Mouse (Mus musculus): Measurements from ENCODE around the gene Gm10382. TPM values are rescaled to one million over a fixed set of nuclear protein-coding genes. Genes with fewer than 3 reads are reported as not detected.
A peak's percentile ranks its signal among the peaks of the same experiment; 100 is the strongest.
"Not testable (repeated sequence)": the region's sequence is repeated elsewhere in the genome, so short reads cannot be mapped to it uniquely, and the experiment has no call there.

Gene Gm10382
- polyA plus RNA-seq, 1 experiment from 2014 or later = 0.86 TPM

DNA sequence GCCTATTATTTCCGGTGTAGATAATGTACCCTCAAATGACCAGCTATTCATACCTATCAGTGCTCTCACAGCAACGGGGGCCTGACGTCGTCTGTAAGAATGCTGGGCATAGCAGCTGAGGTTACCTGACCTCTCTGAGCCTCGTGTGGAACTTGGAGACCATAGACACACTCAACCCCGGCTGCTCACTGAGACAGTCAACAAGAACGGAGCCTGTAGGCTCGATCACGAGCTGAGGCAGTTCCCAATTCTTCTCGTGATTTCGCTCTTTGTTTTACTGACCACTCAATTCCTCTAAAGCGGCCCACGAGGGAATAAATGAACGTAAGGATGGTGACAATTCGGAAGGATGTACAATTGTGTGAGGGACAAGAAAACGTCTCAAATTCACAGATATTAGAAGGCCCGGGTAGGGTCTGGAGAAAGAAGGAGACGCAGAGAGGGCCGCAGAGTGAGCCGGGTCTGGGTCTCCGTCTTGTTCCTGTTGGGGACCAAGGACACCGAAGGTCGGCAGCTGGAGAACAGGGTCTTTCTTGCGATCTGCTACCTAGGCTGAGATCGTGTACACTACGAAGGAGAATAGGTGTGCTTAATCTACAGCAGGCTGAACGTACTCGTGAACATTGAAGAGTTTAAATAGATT, 15.9 kb downstream of the Gm10382 start:
- peaks cover 8% of the 10 kb centered on the region; the same call in 1 of the 2 replicates for H3K27me3 ChIP-seq (ENCODE audit: insufficient read depth, poor library complexity, severe bottlenecking)
- peak overlapping the region; percentile 90 for H3K27ac ChIP-seq
- WGBS = under 1% methylated on average over 28 of the region's 28 CpGs

GRCm38 (mm10) chr5:125405546-125406248, 16.6 kb downstream of the Gm10382 start:
- Histone ChIP-seq H3K27me3 (ENCODE audit: insufficient read depth, poor library complexity, severe bottlenecking) (peaks cover 8% of the 10 kb centered on the region; the same call in 1 of the 2 replicates), H3K4me1 (replicated peaks) (peaks cover 40% of the 10 kb centered on the region), H3K9me3 (no peaks in the 10 kb centered on the region), H3K27ac (peak overlapping the region; percentile 90), H3K36me3 (no peaks in the 10 kb centered on the region), H3K4me3 (peak overlapping the region; percentile 73)
- DNase-seq (ENCODE audit: low spot score) = peak; percentile 90
- under 1% methylated on average over 31 of the region's 31 CpGs for WGBS

More for the DNA sequence above, 15.9 kb downstream of the Gm10382 start:
- Histone ChIP-seq H3K9me3 (no peaks in the 10 kb centered on the region), H3K4me3 (peak overlapping the region; percentile 73), H3K36me3 (no peaks in the 10 kb centered on the region), H3K4me1 (replicated peaks) (peaks cover 34% of the 10 kb centered on the region)
- DNase-seq (ENCODE audit: low spot score) = peak; percentile 83

DNA sequence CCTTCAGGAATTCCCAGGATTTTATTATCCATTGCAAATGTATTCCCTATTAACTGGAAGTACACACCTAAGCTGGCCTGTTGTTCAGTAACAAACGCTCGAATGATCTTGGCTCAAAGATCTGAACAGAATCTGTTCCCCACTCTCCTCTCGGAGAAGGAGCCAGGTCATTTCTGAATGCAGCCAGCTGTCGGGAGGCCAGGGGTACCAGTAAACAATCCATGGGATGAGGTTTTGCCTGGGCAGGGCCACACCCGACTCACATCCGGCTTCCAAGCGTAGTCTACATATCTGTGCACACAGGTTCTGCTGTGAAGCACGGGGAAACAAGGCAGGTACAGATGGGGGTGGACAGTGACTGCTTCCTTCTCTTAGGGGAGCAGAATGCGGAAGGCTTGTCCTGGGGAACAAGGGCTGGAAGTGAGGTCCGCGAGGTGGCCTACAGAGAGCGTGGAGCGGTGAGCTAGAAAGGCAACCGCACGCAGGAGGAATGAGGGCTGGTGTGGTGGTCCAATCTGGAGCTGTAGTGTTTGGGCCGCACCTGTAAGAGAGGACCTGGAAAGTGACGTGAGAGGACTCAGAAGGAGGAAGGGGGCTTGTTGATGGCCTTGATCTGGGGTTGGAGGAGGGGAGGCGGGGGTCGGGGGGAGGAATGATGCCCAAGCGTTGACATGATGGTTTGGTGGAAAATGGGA, 17.3 kb downstream of the Gm10382 start:
- H3K9me3 ChIP-seq = no peaks in the 10 kb centered on the region
- H3K4me1 ChIP-seq (replicated peaks) = peaks cover 40% of the 10 kb centered on the region
- no peaks in the 10 kb centered on the region for H3K36me3 ChIP-seq
- peaks cover 8% of the 10 kb centered on the region; the same call in 1 of the 2 replicates for H3K27me3 ChIP-seq (ENCODE audit: insufficient read depth, poor library complexity, severe bottlenecking)
- H3K4me3 ChIP-seq = peak overlapping the region; percentile 73
- peak; percentile 73 for DNase-seq (ENCODE audit: low spot score)
- peak overlapping the region; percentile 87 for H3K27ac ChIP-seq
- 2% methylated on average over 20 of the region's 20 CpGs for whole genome bisulfite sequencing

- Histone ChIP-seq H3K9me3 (no peaks in the 10 kb centered on the region), H3K4me1 (replicated peaks) (peaks cover 40% of the 10 kb centered on the region), H3K36me3 (no peaks in the 10 kb centered on the region; the same call in 1 of the 2 replicates), H3K27me3 (ENCODE audit: insufficient read depth, poor library complexity, severe bottlenecking) (peaks cover 8% of the 10 kb centered on the region; the same call in 1 of the 2 replicates), H3K27ac (peak overlapping the region; percentile 87; the same call in 1 of the 2 replicates), H3K4me3 (peak overlapping the region; percentile 73)
- no peak for DNase-seq (ENCODE audit: low spot score)
- 60% methylated on average over 13 of the region's 13 CpGs for WGBS
Measured at GRCm38 (mm10) chr5:125407020-125407830, 18.1 kb downstream of the Gm10382 start.

DNA sequence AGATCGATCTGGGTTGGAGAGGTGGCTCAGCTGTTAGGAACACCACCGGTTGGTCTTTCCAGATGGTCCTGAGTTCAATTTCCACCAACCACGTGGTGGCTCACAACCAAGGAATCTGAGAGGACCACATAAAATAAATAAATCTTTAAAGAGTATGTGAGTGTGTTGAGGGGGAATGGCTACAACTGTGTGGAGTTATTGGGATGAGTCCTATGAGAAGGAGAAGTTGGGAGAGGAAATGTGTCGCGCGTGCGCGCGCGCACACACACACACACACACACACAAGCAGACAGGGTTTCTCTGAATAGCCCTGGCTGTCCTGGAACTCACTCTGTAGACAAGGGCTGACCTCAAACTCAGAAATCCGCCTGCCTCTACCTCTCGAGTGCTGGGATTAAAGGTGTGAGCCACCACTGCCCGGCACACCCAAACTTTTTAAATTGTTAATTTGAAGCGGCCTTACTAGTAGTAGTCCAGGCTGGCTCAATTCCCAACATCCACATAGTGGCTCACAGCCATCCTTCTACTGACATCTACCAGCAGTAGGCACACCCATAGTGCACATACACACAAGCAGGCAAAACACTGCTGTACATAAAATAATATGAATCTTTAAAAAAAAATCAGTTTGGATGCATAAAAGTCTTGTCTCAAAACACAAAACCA, 18.9 kb downstream of the Gm10382 start:
- Histone ChIP-seq H3K4me1 (replicated peaks) (peaks cover 36% of the 10 kb centered on the region), H3K36me3 (peaks cover 6% of the 10 kb centered on the region), H3K4me3 (peak overlapping the region; percentile 50), H3K27ac (no peak overlapping the region), H3K9me3 (no peaks in the 10 kb centered on the region), H3K27me3 (ENCODE audit: insufficient read depth, poor library complexity, severe bottlenecking) (peaks cover 1% of the 10 kb centered on the region; the same call in 1 of the 2 replicates)
- 61% methylated on average over 14 of the region's 14 CpGs for WGBS
- no peak for DNase-seq (ENCODE audit: low spot score)

- Histone ChIP-seq H3K27ac (peak overlapping the region; percentile 77), H3K36me3 (peaks cover 14% of the 10 kb centered on the region), H3K4me1 (replicated peaks) (peaks cover 30% of the 10 kb centered on the region), H3K4me3 (peak overlapping the region; percentile 50), H3K9me3 (no peaks in the 10 kb centered on the region), H3K27me3 (ENCODE audit: insufficient read depth, poor library complexity, severe bottlenecking) (no peaks in the 10 kb centered on the region)
- under 1% methylated on average over 13 of the region's 13 CpGs for WGBS
- DNase-seq (ENCODE audit: low spot score) = peak; percentile 90
Measured at GRCm38 (mm10) chr5:125408842-125409241, 19.7 kb downstream of the Gm10382 start.

- 5% methylated on average over 20 of the region's 20 CpGs for WGBS
- H3K9me3 ChIP-seq = no peaks in the 10 kb centered on the region
- peak; percentile 72 for DNase-seq (ENCODE audit: low spot score)
- H3K27ac ChIP-seq = peak overlapping the region; percentile 77
- H3K4me3 ChIP-seq = peak overlapping the region; percentile 50
- no peaks in the 10 kb centered on the region for H3K27me3 ChIP-seq (ENCODE audit: insufficient read depth, poor library complexity, severe bottlenecking)
- peaks cover 21% of the 10 kb centered on the region for H3K36me3 ChIP-seq
- H3K4me1 ChIP-seq (replicated peaks) = peaks cover 29% of the 10 kb centered on the region
Measured at GRCm38 (mm10) chr5:125409348-125410090, 20.4 kb downstream of the Gm10382 start.

DNA sequence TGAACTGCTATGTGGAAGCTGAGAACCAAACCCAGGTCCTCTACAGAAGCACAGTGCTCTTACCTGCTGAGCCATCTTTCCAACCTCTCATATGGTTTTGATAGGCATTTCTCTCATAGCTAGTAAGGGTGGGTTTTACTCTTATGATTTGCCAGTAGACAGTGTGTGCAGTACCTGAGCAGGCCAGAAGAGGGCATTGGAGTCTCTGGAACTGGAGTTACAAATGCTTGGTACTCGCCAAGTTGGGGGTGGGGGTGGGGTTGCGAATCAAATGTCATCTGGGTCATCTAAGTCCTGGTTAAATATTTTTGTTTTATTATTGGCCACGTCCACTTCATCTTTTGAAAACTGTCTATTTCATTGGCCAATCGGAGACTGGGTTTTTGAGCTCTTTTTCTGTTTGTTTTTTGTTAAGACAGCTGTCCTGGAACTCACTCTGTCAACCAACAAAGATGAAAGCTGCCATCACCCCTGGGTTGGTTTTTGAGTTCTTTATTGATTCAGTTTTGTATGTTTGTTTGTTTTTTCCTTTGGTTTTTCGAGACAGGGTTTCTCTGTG, 22.9 kb downstream of the Gm10382 start:
- H3K4me3 ChIP-seq = no peak overlapping the region
- peaks cover 20% of the 10 kb centered on the region for H3K4me1 ChIP-seq (replicated peaks)
- DNase-seq (ENCODE audit: low spot score) = peak; percentile 72
- no peak overlapping the region for H3K27ac ChIP-seq
- 57% methylated on average over 5 of the region's 5 CpGs for WGBS
- H3K36me3 ChIP-seq = peaks cover 46% of the 10 kb centered on the region
- no peaks in the 10 kb centered on the region for H3K27me3 ChIP-seq (ENCODE audit: insufficient read depth, poor library complexity, severe bottlenecking)
- H3K9me3 ChIP-seq = no peaks in the 10 kb centered on the region

DNA sequence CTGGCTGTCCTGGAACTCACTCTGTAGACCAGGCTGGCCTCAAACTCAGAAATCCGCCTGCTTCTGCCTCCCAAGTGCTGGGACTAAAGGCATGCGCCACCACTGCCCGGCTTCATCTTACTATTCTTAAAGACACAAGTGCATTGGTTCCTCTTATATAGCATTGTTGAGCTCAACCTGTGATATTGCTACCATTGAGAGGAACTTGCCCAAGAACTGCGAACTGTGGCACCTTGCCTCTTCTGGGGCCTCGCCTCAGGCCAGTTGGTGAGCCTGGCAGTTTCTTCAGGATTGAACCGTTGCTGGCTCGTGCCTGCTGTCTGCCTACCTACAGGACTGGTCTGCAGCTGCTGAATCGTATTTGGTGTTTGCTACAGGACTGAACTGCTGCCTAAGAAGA, 23.4 kb downstream of the Gm10382 start:
- H3K9me3 ChIP-seq = not testable (repeated sequence)
- peaks cover 51% of the 10 kb centered on the region for H3K36me3 ChIP-seq

DNA sequence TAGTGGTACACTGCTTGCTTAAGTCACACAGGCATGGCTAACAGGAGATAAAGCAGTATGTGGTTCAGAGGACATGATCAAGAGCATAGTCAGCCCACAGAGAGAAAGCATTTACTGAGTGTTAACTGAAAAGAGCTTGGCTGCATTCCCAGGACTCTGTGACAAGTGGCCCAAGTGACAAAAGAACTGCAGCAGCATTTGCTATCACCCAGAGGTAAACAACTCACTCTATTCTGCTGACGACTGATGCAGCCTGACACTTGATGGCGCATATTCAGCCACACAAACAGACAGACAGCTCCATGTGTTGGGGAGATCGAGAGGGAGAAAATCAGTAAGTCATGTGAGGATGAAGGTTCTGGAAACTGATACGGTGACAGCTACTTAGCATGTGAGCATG, 24.6 kb downstream of the Gm10382 start:
- no peak overlapping the region for H3K27ac ChIP-seq
- H3K36me3 ChIP-seq = peaks cover 64% of the 10 kb centered on the region
- 87% methylated on average over 4 of the region's 4 CpGs for WGBS
- DNase-seq (ENCODE audit: low spot score) = no peak
- H3K4me1 ChIP-seq (replicated peaks) = peaks cover 12% of the 10 kb centered on the region
- no peaks in the 10 kb centered on the region for H3K9me3 ChIP-seq
- no peak overlapping the region for H3K4me3 ChIP-seq
- H3K27me3 ChIP-seq (ENCODE audit: insufficient read depth, poor library complexity, severe bottlenecking) = no peaks in the 10 kb centered on the region

More for the DNA sequence above, 23.4 kb downstream of the Gm10382 start:
- H3K27me3 ChIP-seq (ENCODE audit: insufficient read depth, poor library complexity, severe bottlenecking); H3K27ac ChIP-seq; H3K4me3 ChIP-seq; DNase-seq (ENCODE audit: low spot score): not testable (repeated sequence)
- peaks cover 15% of the 10 kb centered on the region for H3K4me1 ChIP-seq (replicated peaks)
- WGBS = 92% methylated on average over 8 of the region's 8 CpGs

GRCm38 (mm10) chr5:125416183-125416582, 27.1 kb downstream of the Gm10382 start:
- Histone ChIP-seq H3K4me1 (replicated peaks) (no peaks in the 10 kb centered on the region), H3K4me3 (no peak overlapping the region), H3K9me3 (no peaks in the 10 kb centered on the region), H3K27ac (no peak overlapping the region), H3K36me3 (peaks cover 88% of the 10 kb centered on the region), H3K27me3 (ENCODE audit: insufficient read depth, poor library complexity, severe bottlenecking) (no peaks in the 10 kb centered on the region)
- no peak for DNase-seq (ENCODE audit: low spot score)
- WGBS = 94% methylated on average over 8 of the region's 8 CpGs

Measured in hindbrain, embryonic 10.5 days (tissue).